Mouse (Mus musculus): ENCODE results near the gene Muc13. TPM values are rescaled to one million over a fixed set of nuclear protein-coding genes. Genes with fewer than 3 reads are reported as not detected.

Muc13 gene
- total and polyA plus RNA-seq, 3 experiments = 0.33 TPM; not detected in 2

- H3K27me3 ChIP-seq (ENCODE audit: control insufficient read depth, insufficient read depth, low read length) = no peaks in the 10 kb centered on the region
- intact Hi-C loops (cut with DNase I) = loop anchor here (5.0 kb wide), 2 partner anchors 49 to 234 kb away; no protein-coding TSS in a partner anchor
- H3K79me2 ChIP-seq (replicated peaks; ENCODE audit: control insufficient read depth, insufficient read depth, low read length) = no peaks in the 10 kb centered on the region
- H3K27ac ChIP-seq = no peak overlapping the region
- DNase-seq = no peak
- H3K9ac ChIP-seq (ENCODE audit: low read depth, low read length) = no peak overlapping the region
- no peak overlapping the region for H3K4me3 ChIP-seq
- H3K4me1 ChIP-seq (ENCODE audit: control insufficient read depth, insufficient read depth, low read length) = no peaks in the 10 kb centered on the region; the same call in 1 of the 2 replicates
- WGBS = 66% methylated on average over 3 of the region's 3 CpGs
- TF ChIP-seq CTCF (IDR thresholded peaks at IDR 0.05) = no peak
- TF ChIP-seq EP300 (IDR thresholded peaks at IDR 0.05; ENCODE audit: insufficient read depth, low read depth, low read length) = no peak
- no peak for TF ChIP-seq POLR2A (IDR thresholded peaks at IDR 0.05; ENCODE audit: insufficient read depth, low read depth, low read length)
- H3K36me3 ChIP-seq (ENCODE audit: control insufficient read depth, insufficient read depth, low read length) = no peaks in the 10 kb centered on the region
Measured at GRCm38 (mm10) chr16:33796756-33797155, 2.9 kb downstream of the Muc13 start.

GRCm38 (mm10) chr16:33797860-33798259 is 4.0 kb downstream of the Muc13 start:
- H3K27ac ChIP-seq = no peak overlapping the region
- no peak overlapping the region for H3K9ac ChIP-seq (ENCODE audit: low read depth, low read length)
- no peaks in the 10 kb centered on the region for H3K27me3 ChIP-seq (ENCODE audit: control insufficient read depth, insufficient read depth, low read length)
- no peaks in the 10 kb centered on the region for H3K79me2 ChIP-seq (replicated peaks; ENCODE audit: control insufficient read depth, insufficient read depth, low read length)
- intact Hi-C loops (cut with DNase I) = loop anchor here (2.0 to 5.0 kb wide), 3 partner anchors 51 to 491 kb away; no protein-coding TSS in a partner anchor
- no peak overlapping the region for H3K4me3 ChIP-seq
- no peaks in the 10 kb centered on the region for H3K36me3 ChIP-seq (ENCODE audit: control insufficient read depth, insufficient read depth, low read length)
- WGBS = 27% methylated on average over 5 of the region's 5 CpGs
- TF ChIP-seq CTCF (IDR thresholded peaks at IDR 0.05) = peak; percentile 85
- no peak for TF ChIP-seq POLR2A (IDR thresholded peaks at IDR 0.05; ENCODE audit: insufficient read depth, low read depth, low read length)
- DNase-seq = peak; percentile 50 to 60
- H3K4me1 ChIP-seq (ENCODE audit: control insufficient read depth, insufficient read depth, low read length) = no peaks in the 10 kb centered on the region; the same call in 1 of the 2 replicates

GRCm38 (mm10) chr16:33810002-33810401 is 16.2 kb downstream of the Muc13 start:
- intact Hi-C loops (cut with DNase I) = no loop called here
- no peaks in the 10 kb centered on the region for H3K79me2 ChIP-seq (replicated peaks; ENCODE audit: control insufficient read depth, insufficient read depth, low read length)
- no peak overlapping the region for H3K9ac ChIP-seq (ENCODE audit: low read depth, low read length)
- H3K27me3 ChIP-seq (ENCODE audit: control insufficient read depth, insufficient read depth, low read length) = no peaks in the 10 kb centered on the region
- no peak overlapping the region for H3K4me3 ChIP-seq
- H3K36me3 ChIP-seq (ENCODE audit: control insufficient read depth, insufficient read depth, low read length) = no peaks in the 10 kb centered on the region
- no peaks in the 10 kb centered on the region for H3K4me1 ChIP-seq (ENCODE audit: control insufficient read depth, insufficient read depth, low read length)
- no peak for DNase-seq
- WGBS = 69% methylated on average over 3 of the region's 3 CpGs
- TF ChIP-seq EP300 (IDR thresholded peaks at IDR 0.05; ENCODE audit: insufficient read depth, low read depth, low read length) = no peak
- TF ChIP-seq POLR2A (IDR thresholded peaks at IDR 0.05; ENCODE audit: insufficient read depth, low read depth, low read length) = no peak
- TF ChIP-seq CTCF (IDR thresholded peaks at IDR 0.05) = peak; percentile 27; the same call in 1 of the 2 replicates
- no peak overlapping the region for H3K27ac ChIP-seq

- WGBS = 85% methylated on average over 7 of the region's 7 CpGs
Measured at GRCm38 (mm10) chr16:33818413-33819165, 24.8 kb downstream of the Muc13 start.

GRCm38 (mm10) chr16:33820269-33821178 is 26.7 kb downstream of the Muc13 start:
- no peak overlapping the region for H3K27ac ChIP-seq
- no peak overlapping the region for H3K9ac ChIP-seq (ENCODE audit: low read depth, low read length)
- no peak overlapping the region for H3K4me3 ChIP-seq
- H3K4me1 ChIP-seq (ENCODE audit: control insufficient read depth, insufficient read depth, low read length) = no peaks in the 10 kb centered on the region
- no peaks in the 10 kb centered on the region for H3K27me3 ChIP-seq (ENCODE audit: control insufficient read depth, insufficient read depth, low read length)
- 21% methylated on average over 17 of the region's 17 CpGs for WGBS
- DNase-seq = peak; percentile 81 to 88
- H3K79me2 ChIP-seq (replicated peaks; ENCODE audit: control insufficient read depth, insufficient read depth, low read length) = no peaks in the 10 kb centered on the region
- peak; percentile 88 for TF ChIP-seq CTCF (IDR thresholded peaks at IDR 0.05)
- TF ChIP-seq POLR2A (IDR thresholded peaks at IDR 0.05; ENCODE audit: insufficient read depth, low read depth, low read length) = no peak
- TF ChIP-seq EP300 (IDR thresholded peaks at IDR 0.05; ENCODE audit: insufficient read depth, low read depth, low read length) = peak; percentile 82
- intact Hi-C loops (cut with DNase I) = loop anchor here (1.0 kb wide), 2 partner anchors 131 to 168 kb away; no protein-coding TSS in a partner anchor
- no peaks in the 10 kb centered on the region for H3K36me3 ChIP-seq (ENCODE audit: control insufficient read depth, insufficient read depth, low read length)

More at GRCm38 (mm10) chr16:33818413-33819165, 24.8 kb downstream of the Muc13 start:
- Histone ChIP-seq H3K79me2 (replicated peaks; ENCODE audit: control insufficient read depth, insufficient read depth, low read length) (no peaks in the 10 kb centered on the region), H3K4me3 (no peak overlapping the region), H3K36me3 (ENCODE audit: control insufficient read depth, insufficient read depth, low read length) (no peaks in the 10 kb centered on the region), H3K27me3 (ENCODE audit: control insufficient read depth, insufficient read depth, low read length) (no peaks in the 10 kb centered on the region), H3K27ac (no peak overlapping the region), H3K4me1 (ENCODE audit: control insufficient read depth, insufficient read depth, low read length) (no peaks in the 10 kb centered on the region), H3K9ac (ENCODE audit: low read depth, low read length) (no peak overlapping the region)
- intact Hi-C loops (cut with DNase I) = no loop called here
- no peak for DNase-seq
- TF ChIP-seq CTCF (IDR thresholded peaks at IDR 0.05) = no peak
- TF ChIP-seq EP300 (IDR thresholded peaks at IDR 0.05; ENCODE audit: insufficient read depth, low read depth, low read length) = no peak
- TF ChIP-seq POLR2A (IDR thresholded peaks at IDR 0.05; ENCODE audit: insufficient read depth, low read depth, low read length) = no peak
